Mouse (Mus musculus) naive thymus-derived CD4-positive, alpha-beta T cell, adult 5 months (primary cell): ENCODE data around the gene Atxn3. TPM values are rescaled to one million over a fixed set of nuclear protein-coding genes. Genes with fewer than 3 reads are reported as not detected.

Experiments used
- polyA plus RNA-seq: library from polyadenylated mRNA; unstranded; fragments of 100-300 nt; shearing (Covaris generic); gene quantifications from one replicate; pipeline ENCODE4 v1.2.1, GENCODE M21; 2017

Atxn3 gene
- 26.7 TPM for polyA plus RNA-seq

GRCm38 (mm10) chr12:101957942-101958544 lies at the start of gene Atxn3:
Gene Atxn3, minus strand, starts transcription at chr12:101958246.

DNA sequence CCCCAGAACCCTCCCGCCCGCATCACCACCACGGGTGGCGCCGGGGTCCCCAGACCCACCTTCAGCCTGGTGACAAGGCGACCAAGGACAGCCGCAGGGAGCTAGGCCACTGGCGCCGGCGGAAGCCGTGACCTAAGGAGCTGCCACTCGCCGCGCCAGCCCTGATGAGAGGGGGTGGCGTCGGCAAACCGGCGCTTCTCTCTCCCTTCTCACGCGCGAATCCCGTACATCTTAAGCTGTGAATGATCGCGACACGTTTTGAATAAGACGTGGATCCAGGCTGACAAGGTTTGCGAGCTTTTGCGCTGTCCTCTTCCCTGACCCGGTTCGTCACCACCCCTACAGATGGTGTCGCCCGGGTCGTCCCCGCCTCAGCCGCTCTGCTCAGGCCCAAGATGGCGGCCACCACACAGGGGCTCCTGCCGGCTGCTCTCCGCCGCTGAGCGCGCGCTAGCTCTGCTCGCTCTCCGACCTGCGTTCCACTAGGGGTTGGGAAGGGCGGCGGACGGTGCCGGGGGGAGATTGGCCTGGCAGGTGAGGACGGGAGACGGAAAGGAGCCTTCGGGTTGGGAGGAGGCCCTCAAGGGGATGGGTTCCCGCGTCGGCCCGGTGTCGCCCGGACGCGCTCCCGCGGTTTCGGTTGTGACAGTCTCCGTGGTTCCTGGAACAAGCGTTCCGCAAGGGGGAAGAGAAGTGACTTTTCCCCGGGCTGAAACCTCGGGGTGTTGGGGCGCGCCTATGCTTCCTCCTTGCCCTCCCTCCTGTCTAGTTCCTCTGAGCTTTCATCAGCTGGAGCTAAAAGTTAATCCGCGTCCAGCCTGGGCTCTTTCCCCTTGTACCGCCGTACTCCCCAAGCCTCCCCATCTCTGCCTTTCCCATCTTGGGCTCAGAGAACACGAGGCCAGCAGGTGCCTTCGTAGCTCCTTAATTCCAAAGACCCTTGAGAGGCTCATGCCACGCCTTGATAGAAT lies 17.8 kb upstream of the Atxn3 start, which contains the start of gene Cpsf2:
TSS of gene Cpsf2 (plus strand) at position 388 of the 971 bp plus-strand sequence.

GRCm38 (mm10) chr12:101912626-101913490 lies 45.2 kb downstream of the Atxn3 start, which contains the start of gene Trip11:
Gene Trip11, minus strand, starts transcription at chr12:101913267.

Other genes starting within 250 kb of the Atxn3 start
- not detected for gene Tc2n, start 239.7 kb downstream of the Atxn3 start, polyA plus RNA-seq
- not detected for gene Fbln5, start 139.2 kb downstream of the Atxn3 start, polyA plus RNA-seq
- gene Trip11, start 45.0 kb downstream of the Atxn3 start, polyA plus RNA-seq: 96.2 TPM
- gene Cpsf2, start 17.7 kb upstream of the Atxn3 start, polyA plus RNA-seq: 18.3 TPM
- gene Slc24a4, start 170.5 kb upstream of the Atxn3 start, polyA plus RNA-seq: not detected